Mouse (Mus musculus): ENCODE results near the gene Ccer2.

GRCm38 (mm10) chr7:28801901-28802670, 46.1 kb downstream of the Ccer2 start:
- TF ChIP-seq MAX (IDR thresholded peaks at IDR 0.05), result no peak
- TF ChIP-seq USF1 (IDR thresholded peaks at IDR 0.05; ENCODE audit: low read depth), result no peak
- TF ChIP-seq CTCF (IDR thresholded peaks at IDR 0.05; ENCODE audit: control insufficient read depth, insufficient read depth, insufficient read length), result no peak
- TF ChIP-seq MYOG (IDR thresholded peaks at IDR 0.05; ENCODE audit: control insufficient read depth, extremely low read depth, insufficient read length), result no peak
- TF ChIP-seq FOSL1 (IDR thresholded peaks at IDR 0.05; ENCODE audit: insufficient read depth, low read length, poor library complexity, severe bottlenecking), result no peak
